20 mouse cellular contexts compared by ENCODE assay signal in genomic region chr3:116119162-116119561, GRCm38 (mm10). TPM values are rescaled to one million over a fixed set of nuclear protein-coding genes. Genes with fewer than 3 reads are reported as not detected.
DNase-seq lines count a peak whose midpoint lies in the region; TF ChIP-seq lines count a peak whose summit lies in the region.
"Had no signal": no experiment of that assay in that cellular context is flagged by ENCODE, and none has a peak within 500 bp of the region (broad histone marks: within the 10 kb centered on the region; RNA-seq: fewer than 3 reads in every experiment).

No protein-coding gene starts in this region.

- no peak for TF ChIP-seq CTCF in gastrocnemius, adult 2 months (IDR thresholded peaks at IDR 0.05)

- no peak for DNase-seq in gastrocnemius, adult 2 months
- DNase-seq in gastrocnemius, adult 18-20 months (ENCODE audit: low spot score): no peak
- DNase-seq in 3T3-L1 (ENCODE audit: low read depth, low spot score) (peak; percentile 59), NIH3T3 (ENCODE audit: low read depth) (peak; percentile 44)
- DNase-seq in gonadal fat pad, adult 2 months (ENCODE audit: low read depth): peak; percentile 24
- no peak for DNase-seq in lung, postnatal 10 days
- DNase-seq in embryo, embryonic 10.5 days (ENCODE audit: low spot score): no peak
- no peak for DNase-seq in frontal cortex, adult 2 months (ENCODE audit: extremely low spot score in 1 of 2, low spot score in 1 of 2)
- DNase-seq: adrenal gland, adult 2 months; B cell, adult 2 months; cerebellum, adult 2 months; gastrocnemius, postnatal 36 days; heart, postnatal 14 days; layer of hippocampus, postnatal 36 days; left cerebral cortex, postnatal 4 days; lung, postnatal 36 days; right cerebral cortex, postnatal 25 days had no signal

- peak overlapping the region; percentile 50 for H3K4me3 ChIP-seq in gastrocnemius, adult 2 months
- H3K4me3 ChIP-seq: intestine, embryonic 15.5 days had no signal

- intact Hi-C loops in gastrocnemius, adult 2 months (cut with DNase I): no loop called here

- H3K27ac ChIP-seq in gastrocnemius, adult 2 months: no peak overlapping the region
- H3K27ac ChIP-seq: hindbrain, embryonic 14.5 days; intestine, embryonic 15.5 days had no signal

RNA-seq across cellular contexts. Expression of gene Vcam1, which starts 10.3 kb away (rescaled TPM):
- total RNA-seq in gastrocnemius, adult 2 months (2021): 1 to 10 TPM; 2.2 to 2.8 TPM
- 1 to 10 TPM; 1.7 to 3.1 TPM for total RNA-seq in gastrocnemius, adult 18-20 months (2021)
- 4.0 and 4.9 TPM in 2 replicates for polyA plus RNA-seq in gonadal fat pad, adult 2 months (2012; rRNA removed)
- 15.1 and 19.2 TPM in 2 replicates for polyA plus RNA-seq in frontal cortex, adult 2 months (2012; rRNA removed)
- polyA plus RNA-seq: G1E had no signal

Comparison
In these comparisons a context has a peak if more than half of its experiments do, and no peak if none do; other contexts are left out.
1. DNase-seq: peak in 3T3-L1 (single experiment), NIH3T3 (single experiment) and gonadal fat pad, adult 2 months (single experiment); none in gastrocnemius, adult 2 months (single experiment), gastrocnemius, adult 18-20 months (single experiment), lung, postnatal 10 days (single experiment), embryo, embryonic 10.5 days (single experiment) and frontal cortex, adult 2 months (0 of 2).